Mouse (Mus musculus): Measurements from ENCODE around the gene Dnah17.

DNA sequence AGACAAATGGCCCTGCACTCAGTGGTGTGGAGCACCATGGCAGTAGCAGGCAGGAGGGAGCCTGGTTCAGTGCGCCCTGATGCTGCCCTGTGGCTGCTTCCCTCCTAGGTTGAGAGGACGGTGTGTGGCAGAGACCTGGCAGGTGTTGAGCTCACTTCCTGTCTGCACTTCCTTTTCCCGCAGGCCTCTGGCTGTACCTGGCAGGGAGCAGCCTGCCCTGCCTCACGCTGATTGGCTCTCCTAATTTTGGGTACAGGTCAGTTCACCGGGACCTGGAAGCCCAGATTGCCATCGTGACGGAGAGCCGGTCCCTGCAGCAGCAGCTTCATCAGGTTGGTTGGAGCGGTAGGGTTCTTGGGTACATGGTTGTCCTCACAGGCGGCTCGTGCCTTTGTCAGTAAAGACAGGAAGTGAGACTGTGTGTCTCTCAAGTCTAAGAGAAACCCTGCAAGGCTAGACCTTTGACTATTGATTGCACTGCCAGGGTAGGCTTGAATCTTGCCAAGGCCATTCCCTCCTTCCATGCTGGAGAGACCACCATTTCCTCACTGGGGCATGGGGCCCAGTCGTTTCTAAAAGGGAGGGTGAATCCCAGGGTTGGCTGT, 115.9 kb downstream of the Dnah17 start:
- TF ChIP-seq CTCF (conservative IDR thresholded peaks at IDR 0.05; ENCODE audit: low read length) (no peak), POU5F1 (IDR thresholded peaks at IDR 0.05; ENCODE audit: borderline replicate concordance, low read length) (no peak)
